Mouse (Mus musculus): Measurements from ENCODE around the gene 6430571L13Rik.
"Not testable (repeated sequence)": the region's sequence is repeated elsewhere in the genome, so short reads cannot be mapped to it uniquely, and the experiment has no call there.

6430571L13Rik gene

DNA sequence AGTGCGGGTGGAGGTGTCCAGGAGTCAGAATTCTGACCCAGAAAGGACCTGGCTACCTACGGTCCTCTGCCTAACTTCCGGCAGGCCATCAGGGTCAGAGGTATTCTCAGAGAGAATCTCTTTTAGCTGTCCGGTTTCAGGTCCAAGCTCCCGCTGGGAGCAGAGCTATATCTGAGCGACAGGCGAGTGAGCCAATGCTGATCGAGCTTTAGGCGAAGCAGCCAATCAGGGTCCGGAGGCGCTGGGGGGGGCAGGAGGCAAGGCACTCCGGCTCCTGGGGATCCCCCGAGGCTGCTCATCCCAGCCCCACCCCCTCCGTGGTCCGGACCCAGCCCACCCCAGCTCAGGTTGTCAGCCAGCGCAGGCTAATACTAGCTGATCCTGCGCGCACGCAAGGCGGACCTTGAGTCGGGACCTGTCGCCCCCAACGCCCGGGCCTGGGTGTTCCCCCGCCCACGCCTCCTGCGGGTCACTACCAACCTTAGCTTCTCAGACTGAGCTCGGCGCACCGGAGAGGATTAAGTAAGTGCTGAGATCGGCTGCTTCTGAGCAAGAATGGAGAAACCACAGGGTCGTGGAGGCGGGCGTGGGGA is at the start of gene 6430571L13Rik:
Gene 6430571L13Rik, plus strand, starts transcription at position 336 of the 593 bp plus-strand sequence.
- DNase-seq = peak; percentile 91

DNA sequence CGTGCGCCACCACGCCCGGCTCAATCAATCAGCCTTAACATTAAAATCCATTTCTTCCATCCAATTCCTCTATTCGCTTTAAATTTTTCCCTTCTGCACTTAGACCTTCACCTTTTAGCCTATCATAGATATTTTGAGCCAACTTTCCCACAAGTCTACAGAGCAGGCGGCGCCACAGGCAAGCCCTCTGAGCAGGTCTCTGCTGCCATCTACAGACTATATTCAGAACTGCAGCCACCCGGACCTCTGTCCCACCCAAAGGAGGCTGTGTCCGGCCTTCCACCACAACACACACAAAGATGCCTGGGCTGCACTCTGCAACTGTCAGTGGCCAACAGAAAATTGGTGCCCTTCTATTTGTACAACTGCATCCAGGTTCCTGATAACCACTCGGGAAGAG is 49.5 kb upstream of the 6430571L13Rik start:
- peak; percentile 89 for DNase-seq

DNA sequence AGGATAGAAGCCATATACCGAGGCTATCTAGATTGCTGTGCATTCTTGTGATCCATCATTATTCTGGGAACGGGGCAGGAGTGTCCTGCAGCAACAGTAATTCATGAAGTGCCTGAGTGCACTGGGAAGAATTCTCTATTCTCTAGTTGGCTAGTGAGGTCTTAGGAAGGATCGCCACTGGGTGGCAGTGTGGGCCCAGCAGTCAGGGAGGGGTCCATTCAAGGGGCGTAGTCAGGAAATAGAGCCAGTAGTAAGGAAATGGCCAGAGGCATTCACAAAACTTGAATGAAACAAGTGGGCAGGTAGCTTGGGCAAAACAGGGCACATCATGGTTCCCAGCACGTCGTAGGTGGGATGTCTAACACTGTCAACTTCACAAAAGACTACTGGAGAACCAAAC is 46.2 kb upstream of the 6430571L13Rik start:
- DNase-seq = peak; percentile 92

DNA sequence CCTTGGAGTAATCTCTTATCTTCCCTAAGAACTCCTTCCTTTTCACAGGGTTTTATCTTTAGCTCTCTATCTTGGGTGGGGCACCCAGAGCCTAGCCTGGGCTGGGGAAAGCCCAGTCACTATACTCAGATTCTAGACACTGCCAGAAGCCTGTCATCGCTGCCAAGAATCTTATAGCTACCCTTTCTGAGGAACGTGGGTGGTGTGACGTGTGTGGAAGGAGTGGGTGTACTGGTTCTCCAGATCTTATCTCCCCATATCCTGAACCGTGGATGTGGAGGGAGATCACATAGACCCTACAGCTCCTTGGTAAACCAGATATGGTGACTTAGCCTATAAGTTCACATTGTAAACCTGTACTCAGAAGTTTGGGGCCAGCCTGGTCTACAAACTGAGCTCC is 44.8 kb upstream of the 6430571L13Rik start:
- DNase-seq = no peak

DNA sequence AAGGTAGTCTGAATTCAATTTTAAA is 44.6 kb upstream of the 6430571L13Rik start, which contains the start of gene Cish:
Gene Cish, plus strand, starts transcription at position 11 of the 25 bp plus-strand sequence.
- no peak for DNase-seq

DNA sequence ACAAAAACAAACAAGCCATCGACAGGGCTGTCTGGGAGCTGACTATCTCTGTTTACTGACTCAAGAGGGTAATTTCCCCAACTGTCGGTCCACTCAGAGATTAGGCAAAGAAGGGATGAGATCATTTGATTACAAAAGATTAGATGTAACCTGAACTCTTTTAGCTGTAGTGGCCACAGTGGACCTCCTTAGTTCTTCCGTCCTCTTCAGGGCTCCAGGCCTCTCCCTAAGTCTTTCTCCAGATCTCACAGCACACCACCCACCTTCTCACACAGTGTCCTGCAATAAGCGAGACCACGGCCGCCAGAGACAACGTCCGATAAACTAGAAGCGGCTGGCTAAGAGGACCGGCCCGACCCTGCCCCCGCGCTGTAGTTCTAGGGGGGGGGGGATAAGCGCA is 44.4 kb upstream of the 6430571L13Rik start:
- no peak for DNase-seq

DNA sequence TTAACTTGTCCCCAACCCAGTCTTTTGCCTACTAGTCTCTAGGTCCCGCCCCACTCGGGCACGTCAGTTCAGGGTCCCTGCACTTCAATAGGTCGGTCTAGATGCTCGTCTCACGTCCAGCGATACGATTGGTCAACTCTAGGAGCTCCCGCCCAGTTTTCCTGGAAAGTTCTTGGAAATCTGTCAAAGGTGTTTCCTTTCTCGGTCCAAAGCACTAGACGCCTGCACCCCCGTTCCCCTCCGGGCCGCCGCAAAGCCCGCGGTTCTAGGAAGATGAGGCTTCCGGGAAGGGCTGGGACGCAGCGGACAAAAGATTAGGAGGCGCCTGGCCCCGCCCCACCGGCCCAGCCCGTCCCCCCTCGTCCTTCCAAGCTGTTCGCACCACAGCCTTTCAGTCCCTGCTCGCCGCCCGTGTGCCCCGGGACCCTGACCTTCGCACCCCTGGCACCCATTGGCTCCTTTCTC is 43.9 kb upstream of the 6430571L13Rik start:
- peak; percentile 87 for DNase-seq

DNA sequence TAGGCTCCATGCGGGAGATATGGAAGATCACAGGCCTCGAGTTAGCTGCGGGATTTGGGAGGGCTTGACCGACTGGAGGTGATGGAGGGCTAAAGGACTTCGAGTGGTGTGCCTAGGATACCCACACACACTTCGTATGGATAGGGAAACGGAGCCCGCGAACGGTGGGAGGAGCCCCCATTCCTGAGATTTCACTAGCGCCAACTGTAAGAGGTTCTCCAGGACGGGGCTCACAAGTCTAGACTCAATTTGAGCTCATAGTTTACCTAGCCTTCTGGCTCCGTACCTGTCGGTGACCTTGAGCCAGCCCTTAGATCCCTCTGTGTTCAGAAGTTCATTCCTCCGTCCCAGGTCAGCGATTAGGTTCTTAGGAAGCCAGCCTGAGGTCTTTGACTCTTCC is 43.3 kb upstream of the 6430571L13Rik start:
- DNase-seq = no peak

DNA sequence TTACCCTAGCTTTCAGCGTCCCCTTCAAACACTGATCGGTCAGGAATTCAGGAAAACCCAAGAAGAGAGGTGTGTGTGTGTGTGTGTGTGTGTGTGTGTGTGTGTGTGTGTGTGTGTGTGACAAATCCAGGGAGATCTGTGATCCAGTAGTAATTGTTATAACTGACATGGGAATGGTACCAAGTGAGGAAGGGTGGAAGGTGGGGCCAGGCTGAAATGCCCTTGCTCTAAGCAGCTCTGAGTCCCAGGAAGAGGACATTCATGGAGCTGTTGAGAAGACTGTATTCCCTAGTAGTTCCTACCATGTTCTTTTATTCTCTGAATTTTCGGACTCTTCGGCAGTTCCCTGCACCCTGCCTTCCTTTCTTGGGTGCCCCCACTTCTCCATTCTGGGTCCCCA is 42.7 kb upstream of the 6430571L13Rik start:
- DNase-seq = no peak

DNA sequence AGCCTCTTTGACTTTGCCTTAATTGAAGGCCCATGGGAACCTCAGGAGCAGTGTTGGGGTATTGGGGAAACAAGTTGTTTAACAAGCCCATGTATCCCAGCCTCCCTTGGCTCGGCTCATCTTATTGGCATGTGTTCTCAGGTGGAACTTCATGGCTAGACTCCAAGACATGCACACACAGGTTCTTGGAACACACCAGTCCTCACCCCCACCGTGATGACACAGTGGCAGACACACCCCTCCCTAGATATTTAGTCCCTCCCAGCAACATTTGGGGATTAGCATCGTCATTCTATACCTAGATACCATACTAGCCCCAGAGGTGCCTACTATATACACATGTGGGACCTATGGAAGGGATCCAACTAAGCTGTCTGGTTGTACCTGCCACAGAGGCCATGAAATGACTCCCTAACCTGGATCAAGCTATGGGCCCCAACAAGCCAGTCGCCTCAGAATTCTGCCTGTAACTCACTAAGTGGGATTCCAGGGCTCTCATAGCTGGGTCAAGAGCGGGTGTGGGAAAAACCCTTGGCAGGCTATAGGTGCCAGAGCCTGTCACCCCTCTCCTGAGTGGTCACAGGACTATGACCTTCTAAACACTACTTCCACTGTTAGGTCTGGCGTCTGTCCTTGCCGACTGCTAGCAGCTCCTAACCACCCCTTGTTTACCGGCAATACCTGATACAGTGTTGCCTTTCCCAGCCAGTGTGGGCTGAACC is 42.2 kb upstream of the 6430571L13Rik start:
- no peak for DNase-seq

DNA sequence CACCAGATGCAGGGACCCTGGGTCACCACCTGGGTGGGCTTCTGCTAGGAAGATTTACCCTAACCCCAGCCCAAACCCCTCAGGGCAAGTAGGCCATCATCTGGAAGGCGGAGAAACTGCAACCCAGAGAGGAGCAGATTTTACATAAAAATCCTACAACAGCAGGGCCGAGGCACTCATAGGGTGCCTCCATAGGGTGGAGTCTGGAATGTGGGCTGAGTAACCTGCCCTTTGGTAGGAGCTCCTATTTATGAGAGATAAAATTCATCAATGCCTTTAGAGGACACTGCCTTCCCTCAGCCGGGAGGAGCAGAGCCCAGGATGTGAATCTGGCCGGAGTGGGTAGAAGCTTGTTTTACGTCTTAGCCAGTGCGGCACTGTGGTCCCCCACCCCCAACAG is 41.5 kb upstream of the 6430571L13Rik start:
- no peak for DNase-seq

DNA sequence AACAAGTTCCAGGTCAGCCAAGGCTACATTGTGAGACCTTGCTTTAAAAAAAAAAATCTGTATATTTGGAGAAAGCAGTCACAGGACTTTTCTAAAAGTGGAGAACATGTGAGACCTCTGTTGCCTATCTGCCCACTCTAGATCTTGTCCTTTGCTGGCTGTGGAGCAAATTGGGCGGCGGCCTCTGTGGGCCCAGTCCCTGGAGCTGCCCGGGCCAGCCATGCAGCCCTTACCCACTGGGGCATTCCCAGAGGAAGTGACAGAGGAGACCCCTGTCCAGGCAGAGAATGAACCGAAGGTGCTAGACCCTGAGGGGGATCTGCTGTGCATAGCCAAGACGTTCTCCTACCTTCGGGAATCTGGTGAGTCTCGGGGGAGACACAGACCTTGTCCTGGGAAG is 40.6 kb upstream of the 6430571L13Rik start:
- no peak for DNase-seq

DNA sequence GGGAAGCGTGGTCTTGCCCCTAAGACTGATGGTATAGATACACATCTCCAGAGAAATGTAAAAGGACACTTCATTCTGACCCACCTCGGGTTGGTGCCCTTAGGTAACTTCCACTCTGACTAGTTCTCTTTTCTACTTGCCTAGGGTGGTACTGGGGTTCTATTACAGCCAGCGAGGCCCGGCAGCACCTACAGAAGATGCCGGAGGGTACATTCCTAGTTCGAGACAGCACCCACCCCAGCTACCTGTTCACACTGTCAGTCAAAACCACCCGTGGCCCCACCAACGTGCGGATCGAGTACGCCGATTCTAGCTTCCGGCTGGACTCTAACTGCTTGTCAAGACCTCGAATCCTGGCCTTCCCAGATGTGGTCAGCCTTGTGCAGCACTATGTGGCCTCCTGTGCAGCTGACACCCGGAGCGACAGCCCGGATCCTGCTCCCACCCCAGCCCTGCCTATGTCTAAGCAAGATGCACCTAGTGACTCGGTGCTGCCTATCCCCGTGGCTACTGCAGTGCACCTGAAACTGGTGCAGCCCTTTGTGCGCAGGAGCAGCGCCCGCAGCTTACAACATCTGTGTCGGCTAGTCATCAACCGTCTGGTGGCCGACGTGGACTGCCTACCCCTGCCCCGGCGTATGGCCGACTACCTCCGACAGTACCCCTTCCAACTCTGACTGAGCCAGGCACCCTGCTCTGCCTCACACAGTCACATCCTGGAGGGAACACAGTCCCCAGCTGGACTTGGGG is 40.0 kb upstream of the 6430571L13Rik start:
- DNase-seq = no peak

DNA sequence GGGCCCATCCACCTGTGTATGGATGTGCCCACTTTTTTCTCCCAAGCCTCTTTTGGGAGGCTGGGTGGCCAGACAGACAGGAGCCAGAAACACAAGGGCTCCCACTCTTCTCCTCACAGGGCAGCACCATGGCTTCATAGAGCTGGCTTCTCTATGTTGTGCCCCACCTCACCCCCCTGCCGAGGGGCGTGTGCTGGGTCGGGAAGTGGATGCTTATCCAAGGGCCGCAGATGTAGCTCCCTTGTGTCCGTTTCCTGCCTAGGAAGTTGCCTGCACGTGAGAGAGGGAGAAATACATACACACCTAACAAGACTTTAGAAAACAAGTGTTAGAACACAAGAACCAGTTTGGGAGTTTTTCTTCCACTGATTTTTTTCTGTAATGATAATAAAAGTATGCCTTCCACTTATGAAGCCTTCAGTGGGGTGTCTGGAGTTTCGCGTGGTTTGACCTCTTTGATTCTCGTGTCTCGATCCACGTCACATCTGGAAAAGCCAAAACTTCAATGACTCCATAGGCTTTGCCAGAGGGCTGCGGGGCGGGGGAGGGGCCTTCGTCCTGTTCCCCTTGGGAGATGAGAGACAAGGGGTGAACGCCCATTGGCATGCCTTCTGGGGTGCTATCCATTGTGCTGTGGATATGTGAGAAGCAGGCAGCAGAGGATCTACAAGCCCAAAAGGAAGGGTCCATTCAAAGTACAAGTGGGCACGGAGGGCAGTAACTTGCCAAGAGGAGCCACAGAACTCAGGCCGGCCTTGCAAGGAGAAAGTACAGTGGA is 38.7 kb upstream of the 6430571L13Rik start:
- DNase-seq = no peak

DNA sequence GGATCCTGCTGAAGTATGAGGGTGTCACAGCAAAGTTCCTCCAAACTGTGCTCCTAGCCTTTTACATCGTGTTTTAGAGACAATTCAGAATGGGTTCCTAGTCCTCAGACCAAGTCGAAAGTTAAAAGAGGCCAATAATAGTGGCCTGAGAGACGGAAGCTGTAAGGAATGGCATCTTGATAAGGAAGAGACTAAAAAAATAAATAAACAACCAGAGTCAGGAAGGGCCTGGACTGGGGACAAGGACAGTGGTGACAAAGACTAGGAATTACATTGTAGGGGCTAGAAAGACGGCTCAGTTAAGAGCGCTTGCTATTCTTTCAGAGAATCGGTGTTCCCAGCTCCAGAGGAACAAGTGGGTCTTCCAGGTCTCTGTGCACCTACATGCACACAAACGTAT is 37.8 kb upstream of the 6430571L13Rik start:
- no peak for DNase-seq

DNA sequence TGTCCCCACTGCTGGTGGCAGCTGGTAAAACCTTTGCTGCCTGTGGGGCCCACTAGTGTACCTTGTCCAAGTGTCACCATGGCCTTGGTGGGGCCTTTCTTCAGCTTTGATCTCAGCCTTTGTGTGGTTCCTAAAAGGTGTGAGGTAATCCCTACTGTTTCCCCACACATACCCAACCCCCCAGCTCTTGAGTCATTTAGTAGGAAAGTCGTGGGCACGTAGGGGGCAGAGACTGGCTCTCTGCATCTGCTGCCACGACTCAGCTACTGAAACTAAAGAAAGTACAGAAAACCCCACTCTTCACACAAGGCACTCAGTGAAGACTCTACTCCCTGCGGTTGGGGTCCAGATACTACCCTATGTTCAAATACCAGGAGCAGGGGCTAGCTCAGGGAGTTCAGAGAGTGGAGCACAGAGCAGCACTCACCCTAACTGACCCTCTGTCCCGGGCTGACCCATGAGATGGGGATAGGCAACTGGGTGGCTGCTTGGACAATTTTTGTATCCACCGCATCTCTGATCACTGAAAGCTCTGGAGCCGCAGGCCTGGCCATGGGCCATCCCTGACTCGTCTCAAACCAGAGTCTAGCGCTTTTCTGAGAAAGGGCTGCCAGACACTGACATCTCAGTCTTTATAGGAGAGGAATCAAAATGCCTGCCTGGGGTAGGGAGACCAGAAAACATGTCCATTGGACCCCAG is 37.1 kb upstream of the 6430571L13Rik start:
- DNase-seq = no peak

DNA sequence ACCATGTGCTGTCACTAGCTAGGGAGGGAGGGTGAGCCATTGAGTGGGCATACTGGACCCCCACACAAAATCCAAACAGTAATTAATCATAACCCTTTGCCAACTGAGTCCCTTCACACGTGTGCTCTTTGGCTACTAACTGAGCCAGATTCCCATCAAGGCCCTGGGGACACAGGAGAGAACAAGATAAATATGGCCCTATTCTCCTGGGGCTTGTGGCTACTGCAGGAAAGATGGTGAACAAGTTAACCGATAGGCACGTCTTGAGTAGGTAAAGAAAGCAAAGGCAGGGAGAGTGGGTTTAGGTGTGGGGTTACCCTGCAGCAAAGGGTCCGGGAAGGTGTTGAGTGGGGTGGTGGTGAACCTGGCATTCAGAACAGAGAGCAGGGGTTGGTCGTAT is 36.5 kb upstream of the 6430571L13Rik start:
- no peak for DNase-seq

DNA sequence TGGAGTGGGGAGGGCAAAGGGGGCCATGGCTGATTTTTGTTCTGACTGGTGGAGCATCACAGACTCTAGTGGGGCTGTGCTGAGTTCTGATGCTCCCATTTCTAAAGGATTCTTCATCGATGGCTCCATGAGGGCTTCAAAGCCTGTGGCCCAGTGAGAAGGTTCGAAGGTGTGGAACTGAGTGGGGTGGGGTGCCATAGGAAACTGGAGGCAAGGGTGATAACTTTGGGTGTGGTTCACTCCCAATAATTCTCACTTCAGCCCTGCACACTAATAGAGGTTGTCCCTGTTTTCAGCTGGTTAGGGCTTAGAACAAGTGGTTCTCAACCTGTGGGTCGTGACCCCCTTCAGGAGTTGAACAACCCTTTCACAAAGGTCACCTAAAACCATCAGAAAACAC is 36.0 kb upstream of the 6430571L13Rik start:
- no peak for DNase-seq

DNA sequence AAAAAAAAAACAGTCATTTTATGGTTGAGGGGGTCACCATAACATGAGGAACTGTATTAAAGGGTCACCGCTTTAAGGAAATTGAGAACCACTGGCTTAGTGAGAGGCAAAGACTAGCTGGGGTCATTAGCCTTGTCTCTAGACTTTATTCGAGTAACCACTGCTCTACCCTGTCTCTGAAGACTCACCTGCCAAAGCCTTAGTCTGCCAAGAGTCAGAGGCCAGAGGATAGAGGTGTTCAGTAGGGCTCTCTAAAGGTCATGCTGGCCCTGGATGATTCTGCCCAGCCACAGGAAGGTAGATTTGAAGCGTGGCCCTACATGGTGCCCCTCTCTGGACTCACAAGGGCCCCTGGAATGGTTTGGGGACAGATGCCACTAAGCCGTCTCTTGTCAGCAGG is 35.4 kb upstream of the 6430571L13Rik start:
- DNase-seq = no peak

DNA sequence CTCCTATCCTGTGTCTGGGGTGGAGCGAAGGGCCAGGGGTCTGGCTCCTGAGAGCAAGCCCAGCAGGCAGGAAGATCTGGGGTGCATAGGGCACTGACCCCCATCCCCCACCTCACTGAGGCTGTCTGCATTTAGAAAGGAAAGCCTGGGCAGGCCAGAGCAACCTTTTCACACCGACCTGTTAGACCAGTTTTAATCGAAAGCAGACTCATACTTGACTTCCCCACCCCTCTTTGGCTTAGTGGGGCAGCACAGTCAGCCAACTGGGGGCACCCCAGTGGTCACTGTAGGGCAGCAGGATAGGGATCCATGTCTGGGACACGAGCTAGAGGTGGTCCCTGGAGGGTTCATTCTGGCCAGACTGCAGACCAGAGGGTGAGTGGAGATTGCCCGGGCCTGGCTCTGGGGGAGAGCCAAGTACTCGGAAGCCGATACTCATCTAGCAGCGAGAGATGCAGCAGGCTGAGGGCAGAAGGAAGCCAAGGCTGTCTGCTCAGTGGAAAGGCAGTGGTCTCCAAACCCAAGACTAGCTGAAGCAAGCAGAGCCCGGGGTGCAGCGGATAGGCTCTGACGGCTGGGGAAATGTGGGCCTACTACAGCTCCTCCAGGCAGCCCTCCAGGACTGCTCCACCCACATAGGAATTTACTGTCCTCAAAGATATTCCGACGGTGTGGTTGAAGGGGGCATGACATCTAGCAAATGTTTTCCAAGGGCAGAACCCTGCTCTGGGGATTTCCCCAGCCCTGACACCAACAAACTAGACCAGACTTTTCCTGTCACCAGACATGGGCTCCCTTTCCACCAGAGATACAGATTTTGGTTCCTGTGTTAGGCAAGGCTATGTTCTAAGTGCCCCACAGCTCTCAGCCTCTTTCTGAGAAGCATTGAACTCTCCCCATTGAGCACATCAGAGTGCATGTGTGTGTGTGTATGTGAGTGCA is 34.5 kb upstream of the 6430571L13Rik start:
- DNase-seq = no peak

DNA sequence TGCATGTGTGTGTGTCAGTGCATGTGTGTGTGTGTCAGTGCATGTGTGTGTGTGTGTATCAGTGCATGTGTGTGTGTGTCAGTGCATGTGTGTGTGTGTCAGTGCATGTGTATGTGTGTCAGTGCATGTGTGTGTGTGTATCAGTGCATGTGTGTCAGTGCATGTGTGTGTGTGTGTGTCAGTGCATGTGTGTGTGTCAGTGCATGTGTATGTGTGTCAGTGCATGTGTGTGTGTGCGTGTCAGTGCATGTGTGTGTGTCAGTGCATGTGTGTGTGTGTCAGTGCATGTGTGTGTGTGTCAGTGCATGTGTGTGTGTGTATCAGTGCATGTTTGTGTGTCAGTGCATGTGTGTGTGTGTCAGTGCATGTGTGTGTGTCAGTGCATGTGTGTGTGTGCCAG is 33.7 kb upstream of the 6430571L13Rik start:
- not testable (repeated sequence) for DNase-seq

Measured in thymus, postnatal 4 days (tissue).